Mouse (Mus musculus) monocyte, adult 2 months (primary cell): ENCODE data around the gene Nexn.
"Not testable (repeated sequence)": the region's sequence is repeated elsewhere in the genome, so short reads cannot be mapped to it uniquely, and the experiment has no call there.

Source experiments
- DNase-seq, 2 experiments: peaks; one replicate each; pipeline ENCODE4 v3.0.0; 2022; ENCODE audit warnings: low spot score in 2 of 2, low read depth in 1 of 2

Nexn gene

GRCm38 (mm10) chr3:152266036-152266421 is at the start of gene Nexn:
Nexn (minus strand) TSS chr3:152266350.
- no peak for DNase-seq

DNA sequence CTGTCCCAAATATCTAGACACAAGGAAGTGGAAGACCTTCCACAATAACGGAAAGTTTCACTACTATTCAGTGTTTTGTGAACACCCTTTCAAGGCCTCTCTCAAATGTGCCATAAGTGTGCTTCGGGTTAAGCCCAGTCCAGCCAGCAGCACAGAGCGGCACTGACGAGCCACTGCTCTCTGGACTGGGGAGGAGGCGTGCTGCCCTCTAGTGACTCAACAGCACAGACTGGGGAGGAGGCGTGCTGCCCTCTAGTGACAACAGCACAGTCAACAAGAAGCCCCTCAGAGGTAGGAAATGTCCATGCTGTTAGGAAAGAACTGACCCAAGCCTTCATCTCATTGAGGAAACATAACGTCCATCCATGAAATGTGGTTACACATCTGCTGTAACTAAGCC is 49.5 kb upstream of the Nexn start:
- peak; percentile 35 to 38 for DNase-seq

- not testable (repeated sequence) for DNase-seq
Observed at GRCm38 (mm10) chr3:152314666-152315065, 48.5 kb upstream of the Nexn start.

GRCm38 (mm10) chr3:152309250-152309645 is 43.1 kb upstream of the Nexn start:
- no peak for DNase-seq

DNA sequence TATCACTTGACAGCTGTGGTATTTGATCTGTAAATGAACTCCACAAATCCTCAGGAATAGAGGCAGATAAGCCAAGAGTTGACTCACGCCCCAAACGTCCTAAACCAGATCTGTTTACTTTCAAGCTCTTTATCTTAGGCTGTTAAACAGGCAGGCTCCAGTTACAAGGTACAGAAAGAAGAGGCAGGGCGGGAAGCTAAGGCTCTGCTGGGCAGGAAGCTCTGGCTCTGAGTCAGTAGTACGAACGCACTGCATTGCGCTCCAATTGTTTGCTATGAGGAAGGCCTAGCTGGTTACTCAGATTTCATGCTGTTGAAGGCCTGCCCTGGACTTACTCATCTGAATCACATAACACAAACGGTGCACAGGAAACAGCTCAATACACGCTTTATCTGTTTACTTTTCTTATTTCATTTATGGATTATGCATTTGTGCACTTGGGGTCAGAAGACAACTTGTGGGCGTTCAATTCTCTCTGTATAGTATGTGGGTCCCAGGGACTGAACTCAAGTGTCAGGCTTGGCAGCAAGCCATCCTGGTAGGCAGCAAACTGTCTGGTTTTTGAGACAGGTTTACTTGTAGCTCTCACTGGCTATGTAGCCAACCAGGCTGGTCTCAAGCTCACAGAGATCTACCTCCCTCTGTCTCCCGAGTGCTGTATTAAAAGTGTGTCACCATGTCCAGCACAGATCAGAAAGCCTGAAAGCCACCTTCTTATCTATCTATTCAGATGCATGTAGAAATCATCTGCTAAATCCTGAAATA is 42.5 kb upstream of the Nexn start:
- no peak for DNase-seq

DNA sequence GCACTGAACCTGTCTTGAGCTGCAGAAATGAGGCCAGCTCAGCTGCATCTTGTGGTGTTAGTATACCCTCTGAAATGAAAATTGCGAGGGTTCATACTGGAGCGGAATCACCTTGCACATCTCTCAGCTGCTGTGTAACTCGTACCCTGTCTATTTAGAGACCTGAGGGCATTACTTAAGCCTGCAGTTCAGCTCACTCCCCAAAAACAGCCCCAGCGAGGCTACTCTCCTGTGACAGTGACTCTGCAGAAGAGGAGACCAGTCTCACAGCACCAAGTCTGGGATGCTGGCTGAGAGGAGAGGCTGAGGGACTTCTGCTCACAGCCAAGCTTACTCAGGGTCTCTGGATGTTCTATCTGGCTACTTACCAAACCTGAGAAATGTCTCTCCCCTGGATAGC is 39.8 kb upstream of the Nexn start:
- DNase-seq: no peak

- DNase-seq: no peak
Observed at GRCm38 (mm10) chr3:152305080-152305479, 38.9 kb upstream of the Nexn start.

GRCm38 (mm10) chr3:152304093-152304815 is 38.1 kb upstream of the Nexn start:
- no peak for DNase-seq

GRCm38 (mm10) chr3:152302991-152303390 is 36.8 kb upstream of the Nexn start:
- no peak for DNase-seq

DNA sequence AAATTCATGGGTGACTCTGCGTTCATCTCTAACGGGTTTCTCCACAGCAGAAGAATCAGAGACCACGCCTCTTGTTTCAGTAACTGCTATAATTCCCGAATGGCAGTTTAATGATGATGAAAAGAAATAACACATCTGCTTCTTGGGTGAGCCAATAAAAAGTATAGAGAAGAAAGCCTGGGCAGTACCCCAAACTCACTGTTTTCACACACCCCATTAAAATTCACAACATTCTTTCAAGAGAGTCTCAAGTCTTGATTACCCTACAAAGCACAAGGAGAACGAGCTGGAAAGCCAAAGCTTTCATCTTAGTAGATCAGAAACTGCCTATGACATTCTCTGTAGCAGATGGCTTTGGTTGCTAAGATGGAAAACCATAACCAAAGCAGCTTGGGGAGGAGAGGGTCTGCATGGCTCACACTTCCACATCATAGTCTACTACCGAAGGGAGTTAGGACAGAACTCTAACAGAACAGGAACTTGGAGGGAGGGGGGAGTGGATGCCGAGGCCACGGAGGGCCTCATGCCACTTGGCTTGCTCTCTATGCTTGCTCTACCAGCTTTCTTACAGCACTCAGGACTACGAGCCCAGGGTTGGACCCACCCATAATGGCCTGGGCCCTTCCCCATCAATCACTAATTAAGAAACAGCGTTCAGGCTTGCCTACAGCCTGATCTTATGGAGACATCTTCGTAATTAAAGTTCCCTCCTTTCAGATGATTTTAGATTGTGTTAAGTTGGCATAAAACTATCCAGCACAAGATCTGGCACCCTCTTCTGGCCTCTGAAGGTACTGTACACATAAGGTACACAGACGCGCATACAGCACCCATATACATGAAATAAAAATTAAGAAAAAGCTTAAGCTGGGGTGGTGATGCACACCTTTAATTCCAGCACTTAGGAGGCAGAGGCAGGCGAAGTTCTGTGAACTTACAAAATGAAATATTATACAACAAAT is 34.5 kb upstream of the Nexn start:
- DNase-seq: no peak

GRCm38 (mm10) chr3:152295896-152296295 is 29.7 kb upstream of the Nexn start:
- DNase-seq: no peak

GRCm38 (mm10) chr3:152294400-152294799 is 28.2 kb upstream of the Nexn start:
- no peak for DNase-seq

DNA sequence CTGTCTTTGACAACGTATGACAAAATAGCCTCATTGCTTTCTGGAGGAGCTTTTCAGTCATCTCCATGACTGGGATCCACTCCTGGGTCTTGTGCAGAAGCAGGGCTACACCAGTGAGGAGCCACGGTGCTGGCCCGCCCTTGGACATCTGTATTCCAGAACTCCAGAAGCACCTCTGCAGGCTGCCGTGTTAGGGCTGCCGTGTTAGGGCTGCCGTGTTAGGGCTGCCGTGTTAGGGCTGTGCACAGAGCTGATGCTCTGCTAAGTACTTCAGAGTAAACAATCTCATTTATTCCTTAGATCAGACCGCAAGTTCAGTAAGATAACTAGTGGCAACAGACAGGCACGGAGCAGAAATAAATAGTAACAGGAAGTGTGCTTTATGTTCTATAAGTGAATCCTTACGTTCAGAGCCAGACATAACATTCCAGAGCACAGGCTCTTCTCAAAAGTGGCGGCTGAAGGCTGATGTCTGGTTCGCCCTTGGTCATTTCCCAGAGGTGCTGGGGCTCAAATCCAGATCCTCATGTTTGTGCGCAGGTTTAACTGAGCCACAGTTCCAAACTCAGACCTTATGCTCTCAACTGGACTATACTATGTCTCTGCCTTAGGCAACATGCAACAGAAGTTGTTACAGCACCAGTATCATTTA is 27.5 kb upstream of the Nexn start:
- DNase-seq: no peak

DNA sequence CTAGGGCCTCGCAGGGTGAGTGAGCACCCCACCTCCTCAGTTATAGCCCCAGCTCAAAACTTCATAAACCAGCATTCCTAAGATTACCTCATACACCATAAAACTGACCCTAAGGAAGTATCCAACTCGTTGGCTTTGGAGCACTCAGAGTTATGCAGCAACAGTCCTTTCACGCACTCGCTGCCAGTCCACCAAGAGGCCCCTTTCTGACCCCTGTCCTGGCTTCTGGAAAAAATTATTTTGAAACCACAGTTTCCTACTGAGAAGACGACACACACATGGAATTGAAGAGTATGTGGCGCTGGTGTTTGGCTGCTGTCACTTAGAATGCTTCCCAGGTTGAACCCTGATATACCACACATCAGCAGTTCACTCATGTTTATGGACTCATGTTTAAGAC is 25.7 kb upstream of the Nexn start:
- no peak for DNase-seq

DNA sequence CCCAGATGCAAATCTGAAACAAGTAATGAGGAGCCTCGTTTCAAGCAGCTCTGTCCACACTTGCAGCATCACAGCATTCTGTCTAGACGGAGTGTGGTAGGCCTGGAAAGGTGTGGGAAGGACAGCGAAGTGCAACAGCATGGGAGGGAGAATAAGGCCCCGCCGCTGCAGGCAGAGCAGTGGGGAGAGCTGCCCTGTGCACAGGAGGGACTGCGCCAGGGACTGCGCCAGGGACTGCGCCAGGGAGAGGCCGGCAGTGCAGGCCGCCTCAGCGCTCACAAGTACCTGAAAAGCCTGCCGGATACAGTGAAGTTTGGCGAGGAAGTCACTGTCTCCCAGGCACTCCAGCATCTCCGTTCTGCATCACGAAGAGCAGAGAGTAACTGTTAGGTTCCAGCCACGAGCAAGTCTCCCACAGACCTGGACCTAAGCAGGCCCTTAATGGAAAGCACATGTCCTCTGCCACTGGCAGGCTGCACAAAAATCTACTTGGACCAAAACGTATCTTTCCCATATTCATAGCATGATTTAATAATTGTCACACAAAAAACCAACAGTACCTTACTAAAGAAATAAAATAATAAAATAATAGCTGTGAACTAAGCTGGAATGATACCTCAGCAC is 24.1 kb upstream of the Nexn start:
- no peak for DNase-seq

GRCm38 (mm10) chr3:152288740-152289139 is 22.6 kb upstream of the Nexn start:
- no peak for DNase-seq

DNA sequence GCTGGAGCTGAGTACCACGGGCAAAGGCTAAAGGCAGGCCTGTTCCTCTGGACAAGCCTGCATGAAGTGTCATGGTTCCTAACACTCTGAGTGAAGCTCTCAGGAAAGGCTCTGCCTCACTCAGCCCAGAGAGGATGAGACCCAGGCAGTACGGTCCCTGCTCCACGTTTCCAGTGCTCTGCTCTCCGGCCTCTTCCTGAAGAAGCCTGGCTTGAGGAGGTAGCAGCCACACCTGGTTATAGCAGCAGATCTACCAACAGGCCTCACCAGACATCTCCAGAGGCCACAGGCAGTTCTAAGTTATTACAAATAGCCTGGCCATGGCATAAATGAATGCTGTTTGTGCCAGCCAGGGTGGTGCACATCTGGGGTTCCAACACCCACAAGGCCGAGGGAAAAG is 22.1 kb upstream of the Nexn start:
- no peak for DNase-seq

DNA sequence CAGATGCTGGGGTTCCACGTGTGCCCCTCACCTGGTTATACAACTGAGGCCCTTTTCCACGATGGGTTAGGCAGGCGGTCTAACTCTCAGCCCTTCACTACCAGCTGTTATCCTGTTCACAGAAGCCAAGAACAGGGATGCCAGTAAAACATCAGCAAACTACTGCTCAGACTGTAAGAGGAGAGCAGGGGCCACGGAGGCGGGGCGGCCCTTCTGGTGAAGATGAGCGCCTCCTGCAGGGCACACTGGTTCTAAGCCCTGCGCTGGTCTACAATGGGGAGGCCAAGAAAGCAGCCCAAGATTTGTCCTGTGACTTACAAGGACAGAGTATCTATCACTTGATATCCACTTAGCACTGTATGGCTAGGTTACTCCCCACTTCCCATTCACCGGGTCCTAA is 21.7 kb upstream of the Nexn start:
- no peak for DNase-seq

- no peak for DNase-seq
Observed at GRCm38 (mm10) chr3:152284759-152285158, 18.6 kb upstream of the Nexn start.

- no peak for DNase-seq
Observed at GRCm38 (mm10) chr3:152284306-152284705, 18.2 kb upstream of the Nexn start.

GRCm38 (mm10) chr3:152282126-152282525 is 16.0 kb upstream of the Nexn start:
- DNase-seq: no peak
